Mouse (Mus musculus): ENCODE measurements around the gene Fam170b. TPM values are rescaled to one million over a fixed set of nuclear protein-coding genes. Genes with fewer than 3 reads are reported as not detected.

Gene Fam170b
- total and polyA plus RNA-seq, 3 experiments, result not detected

DNA sequence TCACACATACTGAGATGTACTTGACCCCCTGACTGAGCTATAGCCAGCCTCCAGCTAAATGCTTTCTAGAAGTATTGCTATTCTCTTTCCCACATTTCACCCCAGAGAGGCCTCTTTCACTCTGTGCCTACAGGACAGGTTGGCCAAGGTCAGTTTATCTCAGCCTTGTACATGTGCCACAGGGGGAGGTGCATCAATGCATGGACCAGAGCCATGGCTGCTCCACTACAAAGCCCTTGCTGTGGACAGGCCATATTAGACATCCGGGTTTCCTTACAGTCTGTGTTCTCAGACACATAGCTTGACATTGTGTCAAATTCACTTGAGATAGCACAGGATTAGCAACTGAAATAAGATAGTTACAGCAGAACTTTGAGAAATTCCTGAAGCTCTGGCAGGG lies 47.9 kb downstream of the Fam170b start:
- Histone ChIP-seq H3K9ac (ENCODE audit: control insufficient read depth, low read depth, low read length, poor library complexity, severe bottlenecking) (no peak overlapping the region), H3K36me3 (ENCODE audit: control insufficient read depth in 1 of 2, insufficient read depth in 2 of 2, low read length in 2 of 2) (no peaks in the 10 kb centered on the region), H3K4me1 (ENCODE audit: control insufficient read depth in 1 of 2, insufficient read depth in 2 of 2, low read length in 2 of 2) (no peaks in the 10 kb centered on the region), H3K9me3 (replicated peaks; ENCODE audit: insufficient read depth, low read length) (no peaks in the 10 kb centered on the region), H3K4me3 (ENCODE audit: control insufficient read depth in 1 of 2, insufficient read depth in 1 of 2, low read depth in 2 of 2, low read length in 2 of 2) (no peak overlapping the region), H3K27me3 (ENCODE audit: control insufficient read depth in 1 of 2, insufficient read depth in 2 of 2, low read length in 2 of 2) (no peaks in the 10 kb centered on the region), H3K79me2 (ENCODE audit: control insufficient read depth, insufficient read depth, low read length, poor library complexity) (no peaks in the 10 kb centered on the region), H3K27ac (ENCODE audit: control insufficient read depth, low read depth, low read length) (no peak overlapping the region)
- DNase-seq (ENCODE audit: low read depth, low spot score), result no peak
- TF ChIP-seq USF1 (IDR thresholded peaks at IDR 0.05; ENCODE audit: low read depth, low read length), result no peak
- no peak for TF ChIP-seq RCOR1 (IDR thresholded peaks at IDR 0.05; ENCODE audit: low read depth, low read length)
- no peak for TF ChIP-seq ZKSCAN1 (IDR thresholded peaks at IDR 0.05; ENCODE audit: low read depth, low read length)
- no peak for TF ChIP-seq TAL1 (IDR thresholded peaks at IDR 0.05; ENCODE audit: low read length)
- no peak for TF ChIP-seq MAZ (IDR thresholded peaks at IDR 0.05; ENCODE audit: low read depth, low read length)

Other genes with a start within 250 kb of the Fam170b start
- not detected in 2 replicates for gene Prrxl1, start 234.6 kb upstream of the Fam170b start, total RNA-seq (2012; rRNA removed)
- not detected for gene Prrxl1, start 234.6 kb upstream of the Fam170b start, polyA plus RNA-seq (2012; ENCODE audit: insufficient read depth in 1 of 2, insufficient read length in 2 of 2, low read depth in 1 of 2, low replicate concordance in 2 of 2, missing spikeins in 1 of 2)
- not detected in 2 replicates for gene 3425401B19Rik, start 148.7 kb upstream of the Fam170b start, total RNA-seq (2012; rRNA removed)
- not detected for gene 3425401B19Rik, start 148.7 kb upstream of the Fam170b start, polyA plus RNA-seq (2012; ENCODE audit: insufficient read depth in 1 of 2, insufficient read length in 2 of 2, low read depth in 1 of 2, low replicate concordance in 2 of 2, missing spikeins in 1 of 2)
- not detected in 2 replicates for gene Tmem273, start 48.0 kb upstream of the Fam170b start, total RNA-seq (2012; rRNA removed)
- not detected for gene Tmem273, start 48.0 kb upstream of the Fam170b start, polyA plus RNA-seq (2012; ENCODE audit: insufficient read depth in 1 of 2, insufficient read length in 2 of 2, low read depth in 1 of 2, low replicate concordance in 2 of 2, missing spikeins in 1 of 2)
- gene Vstm4, start 22.8 kb downstream of the Fam170b start, total RNA-seq (2012; rRNA removed), result not detected in 2 replicates
- not detected for gene Vstm4, start 22.8 kb downstream of the Fam170b start, polyA plus RNA-seq (2012; ENCODE audit: insufficient read depth in 1 of 2, insufficient read length in 2 of 2, low read depth in 1 of 2, low replicate concordance in 2 of 2, missing spikeins in 1 of 2)
- not detected in 2 replicates for gene Lrrc18, start 157.4 kb downstream of the Fam170b start, total RNA-seq (2012; rRNA removed)
- gene Lrrc18, start 157.4 kb downstream of the Fam170b start, polyA plus RNA-seq (2012; ENCODE audit: insufficient read depth in 1 of 2, insufficient read length in 2 of 2, low read depth in 1 of 2, low replicate concordance in 2 of 2, missing spikeins in 1 of 2), result under 1 TPM in 1 of 2 experiments, not detected in 1; 0.03 TPM

All from MEL (cell line).